Mouse (Mus musculus) thymus, postnatal 36 days (tissue): ENCODE results near the gene Cd6.

Source experiments
- DNase-seq, 2 experiments: peaks; one replicate each; pipeline ENCODE4 v3.0.0; 2022; ENCODE audit warnings: mixed read lengths in 2 of 2

Cd6 gene

GRCm38 (mm10) chr19:10835671-10836070 is 5.8 kb upstream of the Cd6 start:
- no peak for DNase-seq

GRCm38 (mm10) chr19:10833611-10834010 is 3.8 kb upstream of the Cd6 start:
- DNase-seq: no peak

- no peak for DNase-seq
Observed at GRCm38 (mm10) chr19:10832030-10832429, 2.2 kb upstream of the Cd6 start.

- peak; percentile 88 to 89 for DNase-seq
Observed at GRCm38 (mm10) chr19:10831424-10831823, 1.6 kb upstream of the Cd6 start.

GRCm38 (mm10) chr19:10828321-10828720 is 1.5 kb downstream of the Cd6 start:
- peak; percentile 48 to 55 for DNase-seq

GRCm38 (mm10) chr19:10824061-10824460 is 5.8 kb downstream of the Cd6 start:
- DNase-seq: no peak

GRCm38 (mm10) chr19:10822534-10822933 is 7.3 kb downstream of the Cd6 start:
- no peak for DNase-seq

GRCm38 (mm10) chr19:10821319-10821718 is 8.5 kb downstream of the Cd6 start:
- DNase-seq: no peak

GRCm38 (mm10) chr19:10818217-10818946 is 11.5 kb downstream of the Cd6 start:
- DNase-seq: no peak

GRCm38 (mm10) chr19:10816462-10816861 is 13.4 kb downstream of the Cd6 start:
- DNase-seq: no peak

- DNase-seq: no peak
Observed at GRCm38 (mm10) chr19:10815871-10816270, 14.0 kb downstream of the Cd6 start.

GRCm38 (mm10) chr19:10813905-10814304 is 16.0 kb downstream of the Cd6 start:
- no peak for DNase-seq

- DNase-seq: no peak
Observed at GRCm38 (mm10) chr19:10813039-10813438, 16.8 kb downstream of the Cd6 start.

- no peak for DNase-seq
Observed at GRCm38 (mm10) chr19:10811471-10811870, 18.4 kb downstream of the Cd6 start.

- DNase-seq: no peak
Observed at GRCm38 (mm10) chr19:10810176-10810492, 19.7 kb downstream of the Cd6 start.

GRCm38 (mm10) chr19:10809428-10810175 is 20.3 kb downstream of the Cd6 start:
- no peak for DNase-seq

- no peak for DNase-seq
Observed at GRCm38 (mm10) chr19:10808524-10809233, 21.2 kb downstream of the Cd6 start.

- no peak for DNase-seq
Observed at GRCm38 (mm10) chr19:10805661-10806285, 24.1 kb downstream of the Cd6 start.

GRCm38 (mm10) chr19:10804850-10805660 is 24.8 kb downstream of the Cd6 start:
- no peak for DNase-seq

GRCm38 (mm10) chr19:10803751-10804150 is 26.1 kb downstream of the Cd6 start:
- DNase-seq: no peak

GRCm38 (mm10) chr19:10801906-10802305 is 28.0 kb downstream of the Cd6 start:
- no peak for DNase-seq

- DNase-seq: no peak
Observed at GRCm38 (mm10) chr19:10801070-10801469, 28.8 kb downstream of the Cd6 start.
